ENCODE assay signal across 16 mouse cellular contexts in the genomic region with DNA sequence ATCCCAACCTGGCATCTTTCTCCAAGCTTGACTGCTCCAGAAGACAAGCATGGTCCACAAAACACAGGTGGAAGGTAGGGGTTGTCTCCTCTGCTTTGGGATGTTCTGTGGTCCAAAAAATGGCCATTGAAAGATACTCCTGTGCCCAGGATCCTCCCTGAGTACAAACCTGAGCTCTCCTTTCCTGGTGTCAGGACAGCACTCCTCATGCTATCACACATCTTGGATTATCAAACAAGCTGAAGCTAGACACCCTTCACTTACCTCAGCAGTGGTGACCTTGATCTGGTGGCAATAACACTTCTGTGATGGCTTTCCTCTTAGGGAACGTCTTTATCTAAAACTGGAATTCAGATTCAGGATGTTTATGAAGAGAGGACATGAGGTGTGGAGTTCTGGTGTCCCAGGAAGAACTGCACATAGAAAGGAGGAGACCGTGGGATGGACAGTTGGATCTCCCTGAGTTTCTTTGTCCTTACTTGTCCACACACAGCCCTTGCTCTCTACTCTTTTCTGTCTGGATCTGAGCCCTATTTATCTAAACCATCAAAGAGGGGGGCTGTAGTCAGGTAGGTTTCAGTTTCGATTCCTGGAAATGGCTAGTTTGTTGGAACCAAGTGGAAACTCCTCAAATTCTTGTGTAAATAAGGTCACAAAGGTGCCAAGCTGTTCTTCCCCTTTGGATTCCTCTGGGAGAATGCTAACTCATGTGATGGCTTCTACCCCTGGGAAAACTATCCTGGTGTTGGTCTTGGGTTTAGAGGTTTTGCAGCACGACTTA. TPM values are rescaled to one million over a fixed set of nuclear protein-coding genes. Genes with fewer than 3 reads are reported as not detected.
DNase-seq lines count a peak whose midpoint lies in the region; ATAC-seq and TF ChIP-seq lines count a peak whose summit lies in the region.
"Not testable (repeated sequence)": the region's sequence is repeated elsewhere in the genome, so short reads cannot be mapped to it uniquely, and the experiment has no call there.
"Had no signal": no experiment of that assay in that cellular context is flagged by ENCODE, and none has a peak within 500 bp of the region (broad histone marks: within the 10 kb centered on the region; RNA-seq: fewer than 3 reads in every experiment).

A gene (minus strand): TSS at position 487 of the 781 bp plus-strand sequence.

- 39% methylated on average over 4 of the region's 4 CpGs for WGBS in lung, postnatal 0 days

- TF ChIP-seq CTCF in lung, postnatal 0 days (IDR thresholded peaks at IDR 0.05): not testable (repeated sequence)

- peak within 1 kb of the TSS; percentile 32 for H3K4me3 ChIP-seq in brown adipose tissue, adult 24 weeks (ENCODE audit: insufficient read depth, low read depth, low read length)
- H3K4me3 ChIP-seq in lung, postnatal 0 days (ENCODE audit: low read depth, low read length): not testable (repeated sequence)

- H3K4me1 ChIP-seq in brown adipose tissue, adult 24 weeks (ENCODE audit: control insufficient read depth, insufficient read depth, insufficient read length, low read length); lung, postnatal 0 days (ENCODE audit: insufficient read depth, low read depth, low read length): not testable (repeated sequence)

- not testable (repeated sequence) for TF ChIP-seq EP300 in lung, postnatal 0 days (IDR thresholded peaks at IDR 0.05)

- ATAC-seq in lung, postnatal 0 days: not testable (repeated sequence)

- H3K27me3 ChIP-seq in lung, postnatal 0 days (replicated peaks; ENCODE audit: insufficient read depth, low read length); splenic B cell, adult 2 months (ENCODE audit: control insufficient read depth, insufficient read depth, low read length, poor library complexity, severe bottlenecking): not testable (repeated sequence)

- H3K9me3 ChIP-seq in lung, postnatal 0 days (ENCODE audit: low read length): not testable (repeated sequence)

- not testable (repeated sequence) for H3K36me3 ChIP-seq in lung, postnatal 0 days (ENCODE audit: insufficient read depth, low read length); splenic B cell, adult 2 months (ENCODE audit: control insufficient read depth, insufficient read depth, low read length, poor library complexity, severe bottlenecking)

- DNase-seq in CD8-positive naive resting alpha-beta T cell, adult 2 months (ENCODE audit: low read depth in 2 of 2, low spot score in 2 of 2): peak; percentile 35 to 43
- DNase-seq in heart, adult 18-20 months: peak; percentile 38 to 63
- DNase-seq in kidney, adult 11 months: peak; percentile 22
- peak; percentile 16 to 31 for DNase-seq in kidney, postnatal 25 days
- peak; percentile 41 for DNase-seq in lung, postnatal 0 days (ENCODE audit: low spot score)
- peak; percentile 31 for DNase-seq in splenic B cell, adult 2 months (ENCODE audit: low read depth, low spot score)

- H3K9ac ChIP-seq in lung, postnatal 0 days (replicated peaks; ENCODE audit: low read depth): not testable (repeated sequence)

- H3K4me2 ChIP-seq in lung, postnatal 0 days (replicated peaks; ENCODE audit: low read depth, low read length): not testable (repeated sequence)

- H3K27ac ChIP-seq in brown adipose tissue, adult 24 weeks (replicated peaks; ENCODE audit: low read depth, low read length): peak within 1 kb of the TSS; percentile 72
- H3K27ac ChIP-seq in lung, postnatal 0 days (ENCODE audit: low read length): not testable (repeated sequence)

RNA-seq across cellular contexts. Expression of the gene that starts here (rescaled TPM):
- not detected in 2 replicates for polyA plus RNA-seq in brown adipose tissue, adult 24 weeks (2012; ENCODE audit: insufficient read depth, insufficient read length, missing spikeins)
- 1 to 10 TPM; 2.5 to 6.5 TPM for total RNA-seq in heart, adult 18-20 months (2021)
- polyA plus RNA-seq in lung, postnatal 0 days (2015; fragmentation: Nextera tagmentation; extraction: Ambion mirVana): 0.17 and 0.20 TPM in 2 replicates
- total RNA-seq: layer of hippocampus, postnatal 10 days had no signal
- polyA plus RNA-seq: embryonic facial prominence, embryonic 10.5 days; forebrain, embryonic 14.5 days; hindbrain, embryonic 14.5 days; intestine, embryonic 15.5 days; limb, embryonic 10.5 days; liver, embryonic 11.5 days; midbrain, embryonic 12.5 days; neural tube, embryonic 13.5 days had no signal

Comparison
In these comparisons a context has a peak if more than half of its experiments do, and no peak if none do; other contexts are left out.
1. Peak in DNase-seq in lung, postnatal 0 days; RNA of the gene not detected or under 1 TPM.